Mouse (Mus musculus): ENCODE results near the gene Slc22a16. TPM values are rescaled to one million over a fixed set of nuclear protein-coding genes. Genes with fewer than 3 reads are reported as not detected.

Gene Slc22a16
- total RNA-seq, 2 experiments from 2014 or later = not detected

- no peak for DNase-seq
These were observed 34.7 kb downstream of the Slc22a16 start for GRCm38 (mm10) chr10:40604706-40605394.

GRCm38 (mm10) chr10:40617973-40618372, 47.8 kb downstream of the Slc22a16 start:
- no peak for DNase-seq

- no peak for DNase-seq
These were observed 49.6 kb downstream of the Slc22a16 start for GRCm38 (mm10) chr10:40619760-40620159.

- DNase-seq = peak; percentile 24
These were observed 59.0 kb downstream of the Slc22a16 start for GRCm38 (mm10) chr10:40629140-40629539.

- peak; percentile 73 for DNase-seq
These were observed 59.6 kb downstream of the Slc22a16 start, which contains the start of gene Ddo for GRCm38 (mm10) chr10:40629656-40630311. Ddo (plus strand) TSS chr10:40630011.

- peak; percentile 28 for DNase-seq
These were observed 60.3 kb downstream of the Slc22a16 start for GRCm38 (mm10) chr10:40630457-40630856.

GRCm38 (mm10) chr10:40630961-40631360, 60.8 kb downstream of the Slc22a16 start:
- DNase-seq = no peak

GRCm38 (mm10) chr10:40632087-40632486, 62.0 kb downstream of the Slc22a16 start:
- DNase-seq = no peak

- DNase-seq = no peak
These were observed 67.2 kb downstream of the Slc22a16 start for GRCm38 (mm10) chr10:40637331-40637730.

GRCm38 (mm10) chr10:40638276-40638675, 68.1 kb downstream of the Slc22a16 start:
- DNase-seq = no peak

- no peak for DNase-seq
These were observed 69.0 kb downstream of the Slc22a16 start for GRCm38 (mm10) chr10:40638823-40639819.

GRCm38 (mm10) chr10:40640406-40640805, 70.3 kb downstream of the Slc22a16 start:
- no peak for DNase-seq

GRCm38 (mm10) chr10:40641901-40642300, 71.8 kb downstream of the Slc22a16 start:
- no peak for DNase-seq

GRCm38 (mm10) chr10:40643126-40643525, 73.0 kb downstream of the Slc22a16 start:
- no peak for DNase-seq

GRCm38 (mm10) chr10:40644456-40644855, 74.3 kb downstream of the Slc22a16 start:
- no peak for DNase-seq

- DNase-seq = no peak
These were observed 75.2 kb downstream of the Slc22a16 start for GRCm38 (mm10) chr10:40645346-40645745.

- no peak for DNase-seq
These were observed 78.6 kb downstream of the Slc22a16 start for GRCm38 (mm10) chr10:40648776-40649175.

GRCm38 (mm10) chr10:40649634-40650033, 79.5 kb downstream of the Slc22a16 start:
- DNase-seq = no peak

- DNase-seq = no peak
These were observed 81.5 kb downstream of the Slc22a16 start for GRCm38 (mm10) chr10:40651676-40652075.
